Mouse (Mus musculus) kidney, adult 10 weeks (tissue): ENCODE measurements around the gene Sync. TPM values are rescaled to one million over a fixed set of nuclear protein-coding genes. Genes with fewer than 3 reads are reported as not detected.

Experiments used
- polyA plus RNA-seq: library from polyadenylated mRNA; stranded (reverse); fragments of 350-450 nt; fragmentation: Illumina TruSeq; extraction: RNeasy Lipid Tissue Mini Kit (QIAGEN cat#74804); gene quantifications from one replicate; pipeline ENCODE4 v1.2.3, GENCODE M21; 2014; ENCODE audit warnings: low read depth, low replicate concordance

The Sync gene
- 0.28 TPM for polyA plus RNA-seq

DNA sequence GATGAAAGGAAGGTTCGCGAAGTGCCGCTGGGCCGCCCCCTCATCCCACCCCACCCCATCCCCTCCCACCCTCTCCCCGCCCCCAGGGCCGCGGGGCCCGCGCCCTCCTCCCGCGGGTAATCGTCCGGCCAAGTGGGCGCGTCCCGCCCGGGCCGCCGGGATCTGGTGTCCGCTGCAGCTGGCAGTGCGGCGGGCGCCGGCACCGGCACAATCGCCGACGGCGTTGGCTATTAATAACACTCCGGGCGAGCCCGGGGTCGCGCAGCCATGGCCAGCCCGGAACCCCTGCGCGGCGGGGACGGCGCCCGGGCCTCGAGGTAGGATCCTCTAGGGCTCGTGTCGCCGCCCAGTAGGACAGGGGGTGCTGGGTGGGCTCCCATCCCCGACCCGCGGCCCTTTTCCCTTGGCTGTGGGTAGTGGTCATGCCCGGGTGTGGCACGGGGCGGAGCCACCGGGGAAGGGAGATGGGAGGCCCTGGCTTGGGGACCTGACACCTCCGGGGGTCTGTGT, at the start of gene Sync:
Gene Sync, plus strand, starts transcription at position 146 of the 510 bp plus-strand sequence.

DNA sequence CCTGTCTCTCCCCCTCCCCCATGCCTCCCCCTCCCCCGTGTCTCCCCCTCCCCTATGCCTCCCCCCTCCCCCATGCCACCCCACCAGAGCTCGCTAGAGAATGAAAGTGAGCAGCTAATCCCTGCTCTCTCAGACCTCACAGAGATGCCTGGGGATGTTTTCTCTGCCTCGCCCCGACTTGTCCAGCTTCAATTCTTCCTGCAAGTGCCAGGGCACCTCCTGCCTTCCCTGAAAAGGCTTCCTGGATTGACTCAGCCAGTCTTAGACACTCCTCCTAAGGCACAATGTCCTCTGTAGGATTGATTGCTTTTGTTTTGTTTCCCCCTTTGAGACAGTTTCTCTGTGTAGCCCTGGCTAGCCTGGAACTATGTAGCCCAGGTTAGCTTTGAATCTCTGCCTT, 26.2 kb upstream of the Sync start, which contains the start of gene C77080:
Gene C77080, minus strand, starts transcription at position 209 of the 400 bp plus-strand sequence.

DNA sequence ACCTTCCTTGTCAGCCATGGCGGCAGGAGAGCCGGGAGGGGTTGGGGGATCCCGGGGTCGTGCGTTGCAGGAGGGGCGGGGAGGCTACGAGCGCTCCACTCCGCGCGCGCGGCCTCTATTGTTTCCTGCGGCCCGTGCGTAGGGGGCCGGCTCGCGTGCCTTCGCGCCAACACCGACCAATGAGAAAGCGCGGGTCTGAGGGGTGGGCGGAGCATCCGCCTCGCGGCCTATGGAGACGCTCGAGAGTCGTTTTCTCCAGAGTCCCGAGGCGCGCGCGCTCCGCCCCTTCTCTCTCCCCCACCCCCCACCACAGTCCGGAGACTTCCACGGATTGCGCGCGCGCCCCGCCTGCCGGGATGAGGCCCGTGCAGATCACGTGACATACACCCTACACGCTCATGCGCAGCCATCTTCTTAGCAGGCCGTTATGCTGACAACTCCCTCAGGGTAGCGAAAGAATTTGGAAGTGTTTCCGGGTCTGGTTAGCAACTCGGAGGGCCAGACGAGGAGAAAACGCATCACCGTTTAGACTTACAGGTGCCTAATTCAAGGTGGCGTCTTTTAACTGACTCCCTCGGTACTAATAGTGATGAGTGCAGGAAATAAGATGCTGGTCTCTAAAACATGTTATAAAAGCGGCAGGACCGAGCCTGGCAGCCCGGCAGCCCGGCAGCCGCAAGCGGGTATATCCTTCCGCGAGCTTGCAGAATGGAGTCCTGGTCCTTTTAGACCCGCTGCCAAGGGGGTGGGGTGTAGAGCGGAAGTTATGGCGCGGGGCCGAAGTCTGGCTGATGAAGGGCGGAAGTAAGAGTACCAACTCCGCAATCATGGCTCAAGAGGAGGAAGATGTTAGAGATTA, 48.0 kb downstream of the Sync start, which contains the start of the genes Rbbp4 and Zbtb8os:
Gene Rbbp4, minus strand, starts transcription at position 155 of the 859 bp plus-strand sequence.
Gene Zbtb8os, plus strand, starts transcription at position 480 of the 859 bp plus-strand sequence.

Other genes with a start within 250 kb of the Sync start
- gene Rnf19b, start 229.3 kb upstream of the Sync start, polyA plus RNA-seq: 6.5 TPM
- gene Tmem54, start 182.1 kb upstream of the Sync start, polyA plus RNA-seq: not detected
- not detected for gene Hpca, start 165.6 kb upstream of the Sync start, polyA plus RNA-seq
- 0.57 TPM for gene Fndc5, start 150.6 kb upstream of the Sync start, polyA plus RNA-seq
- gene S100pbp, start 97.9 kb upstream of the Sync start, polyA plus RNA-seq: 42.2 TPM
- 4.7 TPM for gene Yars, start 97.9 kb upstream of the Sync start, polyA plus RNA-seq
- gene C77080, start 26.2 kb upstream of the Sync start, polyA plus RNA-seq: 3.2 TPM
- gene Rbbp4, start 47.8 kb downstream of the Sync start, polyA plus RNA-seq: 185 TPM
- gene Zbtb8os, start 48.1 kb downstream of the Sync start, polyA plus RNA-seq: 152 TPM
- 1.8 TPM for gene Zbtb8a, start 90.5 kb downstream of the Sync start, polyA plus RNA-seq
- gene Zbtb8b, start 153.2 kb downstream of the Sync start, polyA plus RNA-seq: 1.4 TPM
- gene Bsdc1, start 174.0 kb downstream of the Sync start, polyA plus RNA-seq: 11.0 TPM
- not detected for gene Tssk3, start 203.4 kb downstream of the Sync start, polyA plus RNA-seq
- not detected for gene Fam229a, start 203.6 kb downstream of the Sync start, polyA plus RNA-seq
- 11.3 TPM for gene Marcksl1, start 226.0 kb downstream of the Sync start, polyA plus RNA-seq